Mouse (Mus musculus): Measurements from ENCODE around the gene Stk33.

Stk33 gene

DNA sequence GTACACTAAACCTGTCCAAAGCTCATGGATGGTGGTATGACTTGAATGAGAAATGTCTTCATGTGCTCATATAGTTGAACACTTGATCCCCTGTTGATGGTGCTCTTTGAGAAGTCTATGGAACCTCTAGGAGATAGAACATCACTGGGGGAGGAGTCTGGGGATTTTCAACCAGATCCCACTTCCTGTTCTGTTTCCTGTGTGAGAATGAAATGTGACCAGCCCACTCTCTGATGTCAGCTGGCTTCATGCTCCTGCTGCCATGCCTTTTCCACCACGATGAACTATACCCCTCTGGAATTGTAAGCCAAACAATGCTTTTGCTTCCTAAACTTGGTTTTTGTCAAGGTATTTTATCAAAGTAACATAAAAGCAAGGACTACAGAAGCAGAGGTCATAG is 81.0 kb downstream of the Stk33 start:
- DNase-seq (ENCODE audit: low read depth, low spot score) = no peak

DNA sequence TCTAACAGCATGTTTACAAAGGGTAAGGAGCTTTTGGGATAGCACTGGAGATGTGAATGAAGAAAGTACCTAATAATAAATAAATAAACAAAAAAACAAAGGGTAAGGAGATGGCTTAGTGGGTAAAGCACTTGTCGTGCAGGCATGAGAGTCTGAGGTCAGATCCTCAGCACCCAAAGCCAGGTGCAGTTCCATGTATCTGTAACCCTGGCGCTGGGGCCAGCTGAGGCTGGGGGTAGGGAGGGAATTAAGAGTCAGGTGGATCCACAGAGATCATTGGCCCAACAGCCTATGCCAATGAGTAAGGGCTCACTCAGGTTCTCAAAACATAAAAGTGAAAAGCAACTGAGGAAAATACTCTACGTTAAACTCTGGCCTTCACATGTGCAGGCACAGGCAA is 91.6 kb downstream of the Stk33 start:
- DNase-seq (ENCODE audit: low read depth, low spot score) = no peak

GRCm38 (mm10) chr7:109331722-109332121 is 107.2 kb downstream of the Stk33 start:
- no peak for DNase-seq (ENCODE audit: low read depth, low spot score)

- no peak for DNase-seq (ENCODE audit: low read depth, low spot score)
These were observed 110.1 kb downstream of the Stk33 start for GRCm38 (mm10) chr7:109328772-109329171.

GRCm38 (mm10) chr7:109326813-109327212 is 112.1 kb downstream of the Stk33 start:
- no peak for DNase-seq (ENCODE audit: low read depth, low spot score)

- no peak for DNase-seq (ENCODE audit: low read depth, low spot score)
These were observed 113.2 kb downstream of the Stk33 start for GRCm38 (mm10) chr7:109325731-109326130.

DNA sequence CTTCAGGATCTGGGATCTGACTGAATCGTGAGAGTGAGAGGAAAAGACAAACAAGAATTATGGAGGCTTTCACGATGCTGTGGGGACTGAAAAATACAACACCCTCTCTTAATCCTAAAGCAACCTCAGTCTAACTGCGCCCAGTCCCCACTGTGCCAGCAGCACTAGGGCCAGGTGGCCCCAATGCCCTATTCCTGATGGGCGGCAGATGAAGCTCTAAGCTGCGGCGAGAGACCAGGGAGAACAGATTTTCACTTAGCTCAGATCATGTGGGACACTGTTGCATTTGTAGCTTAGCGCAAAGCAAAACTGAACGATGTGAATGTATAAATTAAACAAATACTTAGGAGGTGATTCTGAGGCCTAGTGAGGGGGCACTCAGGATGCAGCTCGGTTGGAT is 113.7 kb downstream of the Stk33 start:
- DNase-seq (ENCODE audit: low read depth, low spot score) = no peak

DNA sequence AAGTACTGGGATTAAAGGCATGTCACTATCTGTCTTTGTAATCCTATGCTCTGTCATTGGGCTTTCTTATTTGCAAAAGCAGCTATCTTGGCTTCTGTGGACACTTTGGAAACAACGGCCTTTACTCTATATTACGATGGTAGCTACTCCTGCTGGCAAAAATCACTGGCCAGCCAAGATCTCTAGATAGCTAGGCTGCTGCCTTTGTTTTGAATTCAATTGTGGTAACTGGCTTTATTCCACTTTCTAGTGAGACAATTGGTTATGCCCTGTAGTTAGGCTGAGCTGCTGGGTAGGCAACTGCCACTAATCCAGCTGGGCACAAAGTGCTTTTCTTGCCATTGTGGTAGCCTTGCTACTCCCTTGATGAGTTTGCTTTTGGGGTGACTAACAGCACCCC is 129.4 kb downstream of the Stk33 start:
- no peak for DNase-seq (ENCODE audit: low read depth, low spot score)

DNA sequence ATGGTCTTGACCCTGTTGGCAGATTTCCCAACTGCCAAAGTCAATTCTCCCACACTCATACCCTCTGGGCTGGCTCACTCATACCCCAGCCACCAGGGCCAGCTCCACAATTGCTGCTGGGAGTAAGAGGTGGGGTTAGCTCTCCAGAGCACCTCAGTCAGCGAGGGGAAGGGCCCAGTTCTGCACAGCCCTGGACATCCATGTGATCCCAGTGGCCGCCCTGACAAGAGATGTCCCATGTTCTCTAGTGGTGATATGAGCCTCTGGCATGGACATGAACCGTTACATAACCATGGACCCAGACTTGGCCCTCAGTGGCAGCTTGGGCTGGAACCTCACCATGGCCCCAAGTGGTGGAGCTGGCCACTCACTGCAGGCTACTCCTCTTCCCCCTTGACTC is 143.1 kb downstream of the Stk33 start:
- DNase-seq (ENCODE audit: low read depth, low spot score) = no peak

- no peak for DNase-seq (ENCODE audit: low read depth, low spot score)
These were observed 143.5 kb downstream of the Stk33 start for GRCm38 (mm10) chr7:109295351-109295750.

GRCm38 (mm10) chr7:109290501-109290900 is 148.4 kb downstream of the Stk33 start:
- DNase-seq (ENCODE audit: low read depth, low spot score) = no peak

DNA sequence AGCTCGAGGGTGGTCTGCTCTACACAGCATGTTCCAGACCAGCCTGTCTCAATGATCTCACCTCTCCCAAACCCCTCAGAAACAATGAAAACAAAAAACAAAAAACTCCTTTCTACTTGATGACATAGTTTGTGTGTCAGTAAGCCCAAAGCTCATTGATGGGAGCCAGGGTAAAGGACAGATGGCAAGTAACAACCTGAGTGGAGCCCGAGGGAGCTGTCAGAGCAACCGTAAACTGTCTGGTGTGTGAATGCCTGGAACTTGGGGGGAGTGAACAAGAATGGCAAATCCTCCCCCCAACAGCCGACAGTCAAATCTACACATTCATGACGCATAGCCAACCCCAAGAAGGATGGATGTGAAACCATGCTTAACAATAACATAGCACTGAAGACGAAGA is 149.8 kb downstream of the Stk33 start:
- DNase-seq (ENCODE audit: low read depth, low spot score) = no peak

DNA sequence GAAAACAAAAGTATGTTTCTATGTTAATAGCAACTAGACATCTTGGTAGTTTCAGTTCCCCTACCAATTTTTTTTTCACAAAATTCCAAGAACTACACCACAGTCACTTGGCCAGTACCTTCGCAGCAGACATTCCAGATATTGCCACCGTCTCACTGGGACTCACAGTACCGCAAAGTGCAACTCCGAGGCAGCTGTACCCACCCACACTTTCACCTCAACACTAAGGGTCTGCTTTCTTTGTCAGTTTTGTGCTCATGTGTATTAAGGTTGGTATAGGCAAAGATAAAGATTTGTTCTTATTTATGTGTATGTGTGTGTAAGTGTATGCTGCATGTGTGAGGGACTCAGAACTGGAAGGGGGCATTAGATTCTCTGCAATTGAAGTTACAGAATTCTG is 156.8 kb downstream of the Stk33 start:
- DNase-seq (ENCODE audit: low read depth, low spot score) = no peak

- DNase-seq (ENCODE audit: low read depth, low spot score) = no peak
These were observed 162.3 kb downstream of the Stk33 start for GRCm38 (mm10) chr7:109276622-109277021.

- no peak for DNase-seq (ENCODE audit: low read depth, low spot score)
These were observed 163.0 kb downstream of the Stk33 start for GRCm38 (mm10) chr7:109275901-109276300.

DNA sequence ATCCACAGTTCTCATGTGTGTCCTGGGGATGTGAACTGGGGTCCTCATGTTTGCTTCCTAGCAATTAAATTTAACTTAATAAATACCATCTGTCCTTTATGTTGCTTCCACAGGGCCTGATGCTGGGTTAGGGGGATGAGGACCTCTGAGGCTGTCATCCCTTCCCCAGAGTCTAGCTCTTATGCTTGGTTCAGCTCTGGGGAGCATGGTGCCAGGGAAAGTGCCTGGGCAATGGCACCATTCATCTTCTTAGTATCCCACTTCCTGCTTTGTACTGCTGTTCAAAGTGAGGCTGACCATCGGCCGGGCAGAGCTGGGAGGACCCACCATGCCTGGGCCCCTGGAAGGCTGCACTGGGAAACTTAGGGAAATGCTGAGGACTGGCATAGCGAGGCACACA is 163.7 kb downstream of the Stk33 start:
- no peak for DNase-seq (ENCODE audit: low read depth, low spot score)

DNA sequence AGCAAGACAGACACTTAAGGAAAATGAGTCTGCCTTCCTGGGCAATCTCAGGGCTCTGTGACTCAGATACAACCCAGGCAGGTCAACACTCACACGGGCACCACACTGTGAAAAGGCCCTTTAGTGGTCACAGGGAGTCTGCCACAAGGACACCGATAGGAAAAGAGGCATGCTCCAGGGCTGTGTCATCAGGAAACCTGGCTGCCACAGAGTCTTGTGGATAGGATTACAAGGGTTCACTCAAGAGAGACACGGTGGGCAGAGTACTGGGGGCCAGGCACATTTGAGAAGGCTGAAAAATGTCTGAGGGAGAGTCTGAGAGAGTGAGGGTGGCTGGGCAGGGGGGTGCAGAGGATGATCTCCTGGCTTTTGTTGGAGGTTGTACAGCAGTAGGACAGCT is 164.6 kb downstream of the Stk33 start:
- no peak for DNase-seq (ENCODE audit: low read depth, low spot score)

- DNase-seq (ENCODE audit: low read depth, low spot score) = no peak
These were observed 169.8 kb downstream of the Stk33 start for GRCm38 (mm10) chr7:109269046-109269445.

DNA sequence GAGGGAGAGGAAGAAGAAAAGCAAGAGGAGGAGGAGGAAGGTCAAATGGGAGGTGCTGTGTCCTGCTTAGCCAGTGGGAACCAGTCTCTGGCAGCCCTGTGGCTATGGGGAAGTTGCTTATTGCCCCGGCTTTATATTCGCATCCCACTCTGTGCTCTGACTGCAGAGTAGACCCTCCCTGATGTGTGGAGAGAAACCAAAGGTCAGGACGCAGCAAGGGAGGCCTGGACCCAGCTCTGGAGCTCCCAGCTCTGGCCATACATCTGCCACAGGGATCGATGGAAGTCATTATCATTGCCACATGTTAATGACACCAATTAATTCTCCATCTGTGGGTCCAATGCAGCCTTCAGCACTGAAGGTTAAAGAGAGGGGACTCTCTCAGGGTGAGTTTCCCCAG is 171.5 kb downstream of the Stk33 start:
- no peak for DNase-seq (ENCODE audit: low read depth, low spot score)

- DNase-seq (ENCODE audit: low read depth, low spot score) = no peak
These were observed 172.7 kb downstream of the Stk33 start for GRCm38 (mm10) chr7:109266181-109266580.

DNA sequence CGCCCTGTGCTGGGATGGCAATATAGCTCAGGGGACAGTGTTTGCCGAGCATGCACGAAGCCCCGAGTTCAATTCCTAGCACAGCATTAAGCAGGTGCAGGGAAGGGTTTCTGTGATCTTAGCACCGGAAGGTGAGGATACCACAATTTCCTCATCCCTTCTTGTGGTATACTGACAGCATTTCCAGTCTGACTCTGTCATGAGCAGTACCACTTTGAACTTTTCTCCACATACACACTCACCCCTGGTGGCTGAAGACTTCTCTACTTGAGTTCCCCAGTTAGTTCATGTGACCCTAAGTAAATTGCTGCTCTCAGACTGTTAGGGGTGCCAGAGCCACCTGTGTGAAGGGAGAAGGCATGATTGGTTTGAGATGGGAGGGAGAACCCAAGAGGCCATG is 173.3 kb downstream of the Stk33 start:
- DNase-seq (ENCODE audit: low read depth, low spot score) = no peak

DNA sequence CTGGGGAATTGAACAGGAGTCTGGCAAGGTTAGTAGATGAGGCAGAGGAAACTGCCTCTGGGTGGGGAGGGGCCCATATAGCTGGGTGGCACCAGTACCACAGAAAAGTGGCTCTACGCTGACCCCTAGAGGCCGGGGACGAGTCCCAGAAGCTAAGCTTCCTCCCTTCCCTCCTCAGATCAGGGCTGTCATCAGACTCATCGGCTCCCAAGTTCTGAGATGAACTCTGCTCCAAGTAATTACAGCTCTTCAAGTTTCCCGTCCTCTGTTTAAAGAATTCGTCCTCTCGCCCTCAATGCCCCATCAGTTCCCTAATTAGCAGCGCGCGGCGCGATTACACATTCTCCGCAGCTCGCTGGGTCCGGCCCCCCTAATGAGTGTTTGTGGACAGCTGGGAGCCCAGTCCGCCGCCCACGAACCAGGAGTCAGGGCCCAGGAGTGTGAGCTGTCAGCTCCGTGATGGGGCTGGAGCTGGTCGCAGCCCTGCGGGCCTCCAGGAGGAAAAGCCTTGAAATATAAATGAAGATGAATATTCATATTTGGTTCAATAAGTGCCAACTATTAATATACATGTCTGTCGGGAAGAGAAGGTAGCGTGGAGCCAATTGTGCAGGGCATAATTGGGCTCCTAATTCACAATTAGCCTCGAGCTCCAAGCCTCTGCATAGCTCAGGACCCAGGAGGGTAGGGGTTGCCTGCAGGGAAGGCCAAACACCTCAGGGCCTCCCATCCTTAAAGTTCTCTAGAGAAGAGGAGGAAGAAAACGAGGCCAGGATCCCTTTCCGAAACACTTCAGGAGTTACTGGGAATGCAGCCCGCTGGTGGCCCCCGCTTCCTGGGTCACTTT is 183.2 kb downstream of the Stk33 start:
- DNase-seq (ENCODE audit: low read depth, low spot score) = no peak

DNA sequence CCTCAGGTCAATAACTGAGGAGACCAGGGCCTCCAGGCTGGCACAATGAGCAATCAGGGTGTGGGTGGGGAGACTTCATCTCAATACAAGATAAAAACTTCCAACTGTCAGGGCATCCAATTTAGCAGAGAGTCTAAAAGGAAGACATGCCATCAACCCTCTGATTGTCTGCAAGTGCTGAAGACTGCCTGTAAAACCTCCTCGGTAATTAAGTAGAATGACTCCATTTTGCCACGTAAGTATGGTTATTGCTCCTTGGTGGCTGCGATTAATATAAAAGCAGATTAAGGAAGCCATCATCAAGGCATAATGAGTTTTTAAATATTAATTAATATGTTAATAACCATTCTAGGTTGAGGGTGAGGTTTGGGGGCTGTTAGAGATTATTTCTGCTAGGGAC is 187.5 kb downstream of the Stk33 start:
- no peak for DNase-seq (ENCODE audit: low read depth, low spot score)

DNA sequence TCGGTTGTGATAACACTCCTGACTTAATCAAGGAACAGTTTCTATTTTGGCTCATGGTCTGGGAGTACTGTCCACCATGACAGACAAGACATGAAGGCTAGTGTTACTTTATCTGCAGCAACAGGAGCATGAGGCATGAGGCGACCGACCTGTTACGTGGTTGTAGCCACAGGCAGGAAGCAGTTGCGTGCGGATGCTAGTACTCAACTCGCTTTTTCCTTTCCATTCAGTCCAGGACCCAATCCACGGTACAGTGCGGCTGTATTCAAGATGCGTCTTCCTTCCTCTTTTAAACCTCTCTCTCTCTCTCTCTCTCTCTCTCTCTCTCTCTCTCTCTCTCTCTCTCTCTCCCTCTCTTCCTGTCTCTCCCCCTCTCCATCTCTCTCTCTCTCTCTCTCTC is 194.1 kb downstream of the Stk33 start:
- DNase-seq (ENCODE audit: low read depth, low spot score) = no peak

All from telencephalon, adult 2 months (tissue).